Mouse (Mus musculus) lung, postnatal 0 days (tissue): ENCODE measurements around the gene Tmem248. TPM values are rescaled to one million over a fixed set of nuclear protein-coding genes. Genes with fewer than 3 reads are reported as not detected.

Experiments used
- ATAC-seq: fragments of 200-750 bp; cut with Nextera tagmentation; 2 replicates; pipeline ENCODE4 v1.8.0; 2017; ENCODE audit warnings: moderate library complexity
- DNase-seq: peaks from one replicate; pipeline ENCODE4 v3.0.0-alpha.2; 2016; ENCODE audit warnings: low spot score
- H3K27ac ChIP-seq: fragments of 300-500 bp; sonication (generic); 2 replicates; pipeline ENCODE4 v1.5.1; 2014; ENCODE audit warnings: antibody characterized with exemption, mild to moderate bottlenecking, low read length, mixed read lengths
- H3K27me3 ChIP-seq: fragments of 300-500 bp; sonication (generic); replicated peaks from 2 replicates; pipeline ENCODE4 v1.6.1; 2014; ENCODE audit warnings: low read length, mixed read lengths; ENCODE audit not compliant: insufficient read depth
- H3K36me3 ChIP-seq: fragments of 300-500 bp; sonication (generic); 2 replicates; pipeline ENCODE4 v1.6.1; 2014; ENCODE audit warnings: low read length, mixed read lengths; ENCODE audit not compliant: insufficient read depth
- H3K4me1 ChIP-seq: fragments of 300-500 bp; sonication (generic); 2 replicates; pipeline ENCODE4 v1.6.1; 2014; ENCODE audit warnings: antibody characterized with exemption, low read depth, low read length, mixed read lengths; ENCODE audit not compliant: insufficient read depth
- H3K4me2 ChIP-seq: fragments of 300-500 bp; sonication (generic); replicated peaks from 2 replicates; pipeline ENCODE4 v1.6.1; 2014; ENCODE audit warnings: low read depth, mild to moderate bottlenecking, low read length, moderate library complexity, mixed read lengths
- H3K4me3 ChIP-seq: fragments of 300-500 bp; sonication (generic); 2 replicates; pipeline ENCODE4 v1.5.1; 2014; ENCODE audit warnings: low read depth, low read length
- H3K9ac ChIP-seq: fragments of 300-500 bp; sonication (generic); replicated peaks from 2 replicates; pipeline ENCODE4 v1.6.1; 2014; ENCODE audit warnings: low read depth, mild to moderate bottlenecking
- H3K9me3 ChIP-seq: fragments of 300-500 bp; sonication (generic); 2 replicates; pipeline ENCODE4 v1.6.1; 2016; ENCODE audit warnings: low read length, mixed read lengths
- CTCF ChIP-seq: IDR thresholded peaks from 2 replicates; pipeline ENCODE4 v1.5.1; 2016; ENCODE audit warnings: antibody characterized with exemption, mild to moderate bottlenecking
- EP300 ChIP-seq: IDR thresholded peaks from 2 replicates; pipeline ENCODE4 v1.6.1; 2016; ENCODE audit warnings: antibody characterized with exemption, mild to moderate bottlenecking, control low read depth
- WGBS: fragments of 180-500 bp; shearing (Covaris S2); extraction: QIAGEN DNeasy Blood & Tissue Kit; methylation state at CpG from one replicate; pipeline ENCODE4 v1.1.7; 2014; 5-methylcytosine and 5-hydroxymethylcytosine counted together
- polyA plus RNA-seq: library from polyadenylated mRNA; unstranded; fragments of >200 nt; fragmentation: Nextera tagmentation; extraction: Ambion mirVana; gene quantifications from 2 replicates; pipeline ENCODE4 v1.2.1, GENCODE M21; 2015

Tmem248 gene
- polyA plus RNA-seq, 1 experiment from 2014 or later, result 46.4 TPM

DNA sequence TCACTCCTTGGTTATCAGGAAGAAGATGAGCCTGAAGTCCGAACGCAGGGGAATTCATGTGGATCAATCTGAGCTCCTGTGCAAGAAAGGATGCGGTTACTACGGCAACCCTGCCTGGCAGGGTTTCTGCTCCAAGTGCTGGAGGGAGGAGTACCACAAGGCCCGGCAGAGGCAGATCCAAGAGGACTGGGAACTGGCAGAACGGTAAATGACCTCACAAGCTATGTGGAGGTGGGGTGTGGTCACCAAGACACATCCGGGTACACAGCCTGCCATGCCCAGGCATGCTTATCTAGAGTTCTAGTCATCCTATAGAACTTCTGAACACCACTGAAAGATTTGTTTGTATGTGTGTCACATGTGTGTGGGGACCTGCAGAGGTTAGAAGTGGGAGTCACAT lies 29.5 kb upstream of the Tmem248 start:
- Histone ChIP-seq H3K27me3 (no peaks in the 10 kb centered on the region), H3K4me2 (no peak overlapping the region), H3K9ac (no peak overlapping the region), H3K36me3 (peaks cover 28% of the 10 kb centered on the region; the same call in 1 of the 2 replicates), H3K4me1 (peaks cover 4% of the 10 kb centered on the region; the same call in 1 of the 2 replicates), H3K4me3 (no peak overlapping the region), H3K27ac (no peak overlapping the region), H3K9me3 (no peaks in the 10 kb centered on the region)
- WGBS, result 60% methylated on average over 7 of the region's 7 CpGs
- ATAC-seq (peak; percentile 43), DNase-seq (peak; percentile 53)
- TF ChIP-seq EP300, result no peak
- no peak for TF ChIP-seq CTCF

DNA sequence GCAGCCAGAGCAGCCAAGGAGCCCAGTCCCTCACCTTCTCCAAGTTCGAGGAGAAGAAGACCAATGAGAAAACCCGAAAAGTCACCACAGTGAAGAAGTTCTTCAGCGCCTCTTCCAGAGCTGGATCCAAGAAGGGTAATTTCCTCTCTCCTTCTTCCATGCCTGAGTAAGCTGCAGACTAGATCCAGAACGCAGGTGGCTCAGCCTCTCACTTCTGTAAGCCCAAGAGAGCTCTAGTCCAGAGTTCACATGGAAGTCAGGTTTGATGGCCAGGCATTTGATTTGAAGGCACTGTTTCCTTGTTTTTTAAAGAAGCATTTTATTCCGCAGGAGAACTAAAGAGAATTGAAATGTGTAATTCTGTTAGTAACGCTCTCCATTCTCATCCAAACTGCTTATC lies 26.0 kb upstream of the Tmem248 start:
- Histone ChIP-seq H3K4me2 (no peak overlapping the region), H3K27ac (0 out of 2 replicates have a peak overlapping the region, but pooled peaks have one; percentile 76), H3K9ac (no peak overlapping the region), H3K4me1 (peaks cover 8% of the 10 kb centered on the region; the same call in 1 of the 2 replicates), H3K27me3 (no peaks in the 10 kb centered on the region), H3K4me3 (no peak overlapping the region), H3K9me3 (no peaks in the 10 kb centered on the region), H3K36me3 (peaks cover 35% of the 10 kb centered on the region; the same call in 1 of the 2 replicates)
- TF ChIP-seq CTCF (no peak), EP300 (no peak)
- DNase-seq, result no peak
- no peak for ATAC-seq
- 88% methylated on average over 6 of the region's 6 CpGs for WGBS

DNA sequence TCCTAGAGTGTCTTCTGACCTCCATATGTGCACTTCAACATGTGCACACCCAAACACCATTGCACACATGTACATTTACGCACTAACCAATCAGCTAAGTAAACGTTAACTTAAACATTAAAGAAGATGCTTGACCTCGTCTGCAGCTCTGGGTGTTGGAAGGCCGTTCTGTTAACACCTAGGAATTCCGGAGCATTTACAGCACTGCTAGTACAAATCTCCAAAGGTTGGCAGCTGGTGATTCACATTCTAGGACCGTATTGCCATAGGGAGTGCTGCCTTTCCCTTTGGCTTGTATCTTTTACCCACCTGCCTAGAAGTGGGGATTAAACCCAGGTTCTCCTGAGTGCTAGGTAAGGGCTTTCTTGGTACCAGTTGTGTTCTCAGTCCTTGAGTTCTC lies 25.0 kb upstream of the Tmem248 start:
- H3K9me3 ChIP-seq, result no peaks in the 10 kb centered on the region
- H3K4me3 ChIP-seq, result no peak overlapping the region
- peaks cover 8% of the 10 kb centered on the region; the same call in 1 of the 2 replicates for H3K4me1 ChIP-seq
- ATAC-seq (peak; percentile 17; the same call in 1 of the 2 replicates), DNase-seq (no peak)
- no peaks in the 10 kb centered on the region for H3K27me3 ChIP-seq
- TF ChIP-seq CTCF (no peak), EP300 (no peak)
- H3K36me3 ChIP-seq, result peaks cover 35% of the 10 kb centered on the region; the same call in 1 of the 2 replicates
- no peak overlapping the region for H3K9ac ChIP-seq
- peak overlapping the region; percentile 76 for H3K27ac ChIP-seq
- 44% methylated on average over 6 of the region's 6 CpGs for WGBS
- no peak overlapping the region for H3K4me2 ChIP-seq

DNA sequence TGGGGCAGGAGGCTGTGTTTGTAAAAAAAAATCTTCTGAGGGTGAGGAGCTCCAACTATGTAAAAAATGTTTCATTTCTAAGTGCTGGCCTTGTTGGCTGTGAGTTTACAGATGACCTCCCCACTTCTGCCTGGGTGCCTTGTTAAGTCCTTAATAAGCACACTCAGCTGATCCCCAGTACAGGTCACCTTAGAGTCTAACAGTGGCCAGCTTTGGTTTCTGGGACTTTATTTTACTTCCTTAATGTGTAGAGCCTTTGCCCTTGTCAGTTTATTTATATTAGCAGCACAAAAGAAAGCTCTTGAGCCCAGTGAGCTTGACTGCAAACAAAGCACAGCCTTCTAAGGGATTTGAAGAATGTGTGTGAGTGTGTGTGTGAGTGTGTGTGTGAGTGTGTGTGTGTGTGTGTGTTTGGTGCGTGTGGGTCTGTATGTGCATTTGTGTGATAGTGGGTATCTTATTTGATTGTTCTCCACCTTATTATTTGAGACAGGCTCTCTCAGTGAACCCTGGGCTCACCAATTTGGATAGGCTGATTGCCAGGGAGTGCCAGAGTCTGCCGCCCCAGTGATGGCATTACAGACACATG lies 24.4 kb upstream of the Tmem248 start:
- peak; percentile 97 for TF ChIP-seq EP300
- TF ChIP-seq CTCF, result no peak
- H3K27me3 ChIP-seq, result no peaks in the 10 kb centered on the region
- peak overlapping the region; percentile 76 for H3K27ac ChIP-seq
- 16% methylated on average over 2 of the region's 2 CpGs for WGBS
- ATAC-seq (peak; percentile 96), DNase-seq (peak; percentile 94)
- H3K9me3 ChIP-seq, result no peaks in the 10 kb centered on the region
- no peak overlapping the region for H3K4me2 ChIP-seq
- H3K36me3 ChIP-seq, result peaks cover 35% of the 10 kb centered on the region
- H3K4me3 ChIP-seq, result no peak overlapping the region
- H3K4me1 ChIP-seq, result peaks cover 8% of the 10 kb centered on the region; the same call in 1 of the 2 replicates
- H3K9ac ChIP-seq, result no peak overlapping the region

DNA sequence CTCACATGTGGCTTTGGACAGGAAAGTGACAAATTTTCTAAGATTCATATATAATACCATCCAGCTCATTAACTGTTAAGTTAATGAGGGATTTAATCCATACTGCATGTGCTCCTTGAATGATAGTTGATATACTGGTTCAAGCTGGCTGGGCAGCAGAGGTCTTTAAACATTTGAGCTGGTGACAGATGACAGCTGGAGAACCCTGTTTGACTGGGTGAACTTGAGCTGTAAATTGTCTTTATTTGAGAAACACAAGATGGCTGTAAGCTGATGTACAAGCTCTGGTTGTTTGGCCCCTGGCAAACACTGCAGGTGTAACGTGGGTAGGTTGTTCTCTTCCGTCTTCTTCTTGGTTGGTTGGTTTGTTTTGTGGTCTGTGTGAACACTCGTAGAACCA lies 23.1 kb upstream of the Tmem248 start:
- peaks cover 41% of the 10 kb centered on the region for H3K36me3 ChIP-seq
- peaks cover 8% of the 10 kb centered on the region; the same call in 1 of the 2 replicates for H3K4me1 ChIP-seq
- no peak overlapping the region for H3K4me3 ChIP-seq
- no peak overlapping the region for H3K9ac ChIP-seq
- H3K4me2 ChIP-seq, result no peak overlapping the region
- no peaks in the 10 kb centered on the region for H3K9me3 ChIP-seq
- H3K27ac ChIP-seq, result peak overlapping the region; percentile 15; the same call in 1 of the 2 replicates
- no peaks in the 10 kb centered on the region for H3K27me3 ChIP-seq
- DNase-seq (no peak), ATAC-seq (no peak)
- TF ChIP-seq EP300, result no peak
- TF ChIP-seq CTCF, result no peak
- 49% methylated on average over 3 of the region's 3 CpGs for WGBS

DNA sequence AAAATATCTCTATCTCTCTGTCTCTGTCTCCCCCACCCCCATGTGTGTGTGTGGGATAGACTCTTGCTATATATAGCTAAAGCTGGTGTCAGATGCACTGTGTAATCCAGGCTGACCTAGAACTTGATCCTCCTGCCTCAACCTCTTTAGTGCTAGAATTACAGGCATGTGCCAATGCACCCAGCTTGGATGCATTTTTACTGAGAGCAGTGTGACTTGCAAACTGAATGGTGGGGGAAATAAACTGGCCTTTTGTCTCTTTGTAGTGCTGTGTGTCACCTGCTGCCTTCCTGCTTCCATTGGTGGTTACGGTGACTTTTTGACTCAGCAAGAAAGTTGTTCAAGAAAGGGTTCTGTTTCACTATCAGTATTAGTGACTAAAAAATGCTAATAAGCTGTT lies 20.6 kb upstream of the Tmem248 start:
- WGBS, result 89% methylated on average over 1 of the region's 1 CpGs
- no peak overlapping the region for H3K27ac ChIP-seq

More for the DNA sequence above, 20.6 kb upstream of the Tmem248 start:
- Histone ChIP-seq H3K36me3 (peaks cover 19% of the 10 kb centered on the region), H3K9me3 (no peaks in the 10 kb centered on the region), H3K4me2 (no peak overlapping the region), H3K4me3 (no peak overlapping the region), H3K4me1 (peaks cover 8% of the 10 kb centered on the region; the same call in 1 of the 2 replicates), H3K9ac (no peak overlapping the region), H3K27me3 (no peaks in the 10 kb centered on the region)
- TF ChIP-seq EP300 (no peak), CTCF (no peak)
- no peak for ATAC-seq
- DNase-seq, result no peak
